Mouse (Mus musculus) forebrain, embryonic 14.5 days (tissue): Measurements from ENCODE around the gene Slc1a7. TPM values are rescaled to one million over a fixed set of nuclear protein-coding genes. Genes with fewer than 3 reads are reported as not detected.

ENCODE experiments used
- ATAC-seq: fragments of 200-750 bp; cut with Nextera tagmentation; 2 replicates; pipeline ENCODE4 v1.8.0; 2017; ENCODE audit warnings: mild to moderate bottlenecking, moderate library complexity
- DNase-seq: peaks from one replicate; pipeline ENCODE4 v3.0.0-alpha.2; 2015; ENCODE audit warnings: low spot score
- H3K27ac ChIP-seq: fragments of 300-500 bp; sonication (generic); 2 replicates; pipeline ENCODE4 v1.5.1; 2014; ENCODE audit warnings: low read depth, mild to moderate bottlenecking, control low read depth, low read length, moderate library complexity
- H3K27me3 ChIP-seq: fragments of 300-500 bp; sonication (generic); replicated peaks from 2 replicates; pipeline ENCODE4 v1.6.1; 2014; ENCODE audit warnings: low read length, control low read depth, mixed read lengths; ENCODE audit not compliant: control insufficient read depth, insufficient read depth
- H3K36me3 ChIP-seq: fragments of 300-500 bp; sonication (generic); 2 replicates; pipeline ENCODE4 v1.6.1; 2014; ENCODE audit warnings: low read length, control low read depth; ENCODE audit not compliant: control insufficient read depth, insufficient read depth
- H3K4me1 ChIP-seq: fragments of 300-500 bp; sonication (generic); 2 replicates; pipeline ENCODE4 v1.6.1; 2014; ENCODE audit warnings: antibody characterized with exemption, low read length, control low read depth; ENCODE audit not compliant: control insufficient read depth, insufficient read depth
- H3K4me2 ChIP-seq: fragments of 300-500 bp; sonication (generic); 2 replicates; pipeline ENCODE4 v1.6.1; 2014; ENCODE audit warnings: mild to moderate bottlenecking, control low read depth, low read length
- H3K4me3 ChIP-seq: fragments of 300-500 bp; sonication (generic); 2 replicates; pipeline ENCODE4 v1.5.1; 2014; ENCODE audit warnings: low read depth, low read length, control low read depth
- H3K9ac ChIP-seq: fragments of 300-500 bp; sonication (generic); 2 replicates; pipeline ENCODE4 v1.6.1; 2014; ENCODE audit warnings: mild to moderate bottlenecking, low read length, control low read depth, moderate library complexity
- H3K9me3 ChIP-seq: fragments of 300-500 bp; sonication (generic); replicated peaks from 2 replicates; pipeline ENCODE4 v1.6.1; 2016; ENCODE audit warnings: low read length, control low read depth, mixed read lengths; ENCODE audit not compliant: control insufficient read depth
- WGBS: fragments of 180-500 bp; shearing (Covaris S2); extraction: QIAGEN DNeasy Blood & Tissue Kit; methylation state at CpG from one replicate; pipeline ENCODE4 v1.1.7; 2014; 5-methylcytosine and 5-hydroxymethylcytosine counted together
- polyA plus RNA-seq: library from polyadenylated mRNA; unstranded; fragments of >200 nt; fragmentation: Nextera tagmentation; extraction: Ambion mirVana; gene quantifications from 2 replicates; pipeline ENCODE4 v1.2.1, GENCODE M21; 2014

Gene Slc1a7
- polyA plus RNA-seq, 1 experiment from 2014 or later = not detected

- Histone ChIP-seq H3K4me3 (no peak overlapping the region), H3K4me1 (no peaks in the 10 kb centered on the region), H3K9ac (no peak overlapping the region), H3K27ac (no peak overlapping the region), H3K27me3 (no peaks in the 10 kb centered on the region), H3K36me3 (no peaks in the 10 kb centered on the region), H3K9me3 (no peaks in the 10 kb centered on the region), H3K4me2 (no peak overlapping the region)
- ATAC-seq (no peak), DNase-seq (no peak)
- WGBS = 84% methylated on average over 8 of the region's 8 CpGs
Measured at GRCm38 (mm10) chr4:108008541-108008940, 40.4 kb downstream of the Slc1a7 start.

GRCm38 (mm10) chr4:108014466-108014865 is 46.3 kb downstream of the Slc1a7 start:
- 80% methylated on average over 2 of the region's 2 CpGs for WGBS
- no peak for DNase-seq
- Histone ChIP-seq H3K4me2 (no peak overlapping the region), H3K9me3 (no peaks in the 10 kb centered on the region), H3K4me1 (no peaks in the 10 kb centered on the region), H3K4me3 (no peak overlapping the region), H3K27me3 (no peaks in the 10 kb centered on the region), H3K27ac (no peak overlapping the region), H3K9ac (no peak overlapping the region), H3K36me3 (no peaks in the 10 kb centered on the region)
- ATAC-seq = no peak

- Histone ChIP-seq H3K4me1 (no peaks in the 10 kb centered on the region), H3K27ac (no peak overlapping the region), H3K4me3 (no peak overlapping the region), H3K4me2 (no peak overlapping the region), H3K9ac (no peak overlapping the region), H3K27me3 (no peaks in the 10 kb centered on the region), H3K9me3 (no peaks in the 10 kb centered on the region), H3K36me3 (no peaks in the 10 kb centered on the region)
- DNase-seq (no peak), ATAC-seq (no peak)
- 65% methylated on average over 14 of the region's 14 CpGs for WGBS
Measured at GRCm38 (mm10) chr4:108015067-108015765, 47.1 kb downstream of the Slc1a7 start.

- DNase-seq (no peak), ATAC-seq (no peak)
- no peaks in the 10 kb centered on the region for H3K4me1 ChIP-seq
- H3K27me3 ChIP-seq = no peaks in the 10 kb centered on the region
- no peak overlapping the region for H3K9ac ChIP-seq
- H3K9me3 ChIP-seq = no peaks in the 10 kb centered on the region
- WGBS = 85% methylated on average over 3 of the region's 3 CpGs
- no peak overlapping the region for H3K4me2 ChIP-seq
- H3K36me3 ChIP-seq = no peaks in the 10 kb centered on the region
- H3K27ac ChIP-seq = no peak overlapping the region
- H3K4me3 ChIP-seq = no peak overlapping the region
Measured at GRCm38 (mm10) chr4:108016321-108016720, 48.2 kb downstream of the Slc1a7 start.

- no peaks in the 10 kb centered on the region for H3K27me3 ChIP-seq
- H3K4me1 ChIP-seq = no peaks in the 10 kb centered on the region
- WGBS = 83% methylated on average over 7 of the region's 7 CpGs
- no peak overlapping the region for H3K4me2 ChIP-seq
- no peaks in the 10 kb centered on the region for H3K9me3 ChIP-seq
- H3K9ac ChIP-seq = no peak overlapping the region
- DNase-seq (no peak), ATAC-seq (no peak)
- no peaks in the 10 kb centered on the region for H3K36me3 ChIP-seq
- H3K4me3 ChIP-seq = no peak overlapping the region
- no peak overlapping the region for H3K27ac ChIP-seq
Measured at GRCm38 (mm10) chr4:108017839-108018238, 49.7 kb downstream of the Slc1a7 start.

GRCm38 (mm10) chr4:108018241-108018923 is 50.2 kb downstream of the Slc1a7 start:
- WGBS = 51% methylated on average over 10 of the region's 10 CpGs
- H3K27me3 ChIP-seq = no peaks in the 10 kb centered on the region
- no peaks in the 10 kb centered on the region for H3K36me3 ChIP-seq
- no peak overlapping the region for H3K27ac ChIP-seq
- ATAC-seq = no peak
- H3K9me3 ChIP-seq = no peaks in the 10 kb centered on the region
- H3K4me2 ChIP-seq = no peak overlapping the region
- no peak overlapping the region for H3K9ac ChIP-seq
- H3K4me1 ChIP-seq = no peaks in the 10 kb centered on the region
- no peak for DNase-seq
- no peak overlapping the region for H3K4me3 ChIP-seq

GRCm38 (mm10) chr4:108018961-108019921 is 51.1 kb downstream of the Slc1a7 start:
- Histone ChIP-seq H3K27ac (no peak overlapping the region), H3K9me3 (no peaks in the 10 kb centered on the region), H3K9ac (no peak overlapping the region), H3K4me1 (no peaks in the 10 kb centered on the region), H3K36me3 (no peaks in the 10 kb centered on the region), H3K4me2 (no peak overlapping the region), H3K4me3 (no peak overlapping the region), H3K27me3 (no peaks in the 10 kb centered on the region)
- DNase-seq (peak; percentile 25), ATAC-seq (peak; percentile 71; the same call in 1 of the 2 replicates)
- 43% methylated on average over 14 of the region's 14 CpGs for WGBS

GRCm38 (mm10) chr4:108020178-108020577 is 52.0 kb downstream of the Slc1a7 start:
- WGBS = 76% methylated on average over 6 of the region's 6 CpGs
- DNase-seq = no peak
- H3K27me3 ChIP-seq = no peaks in the 10 kb centered on the region
- H3K4me1 ChIP-seq = no peaks in the 10 kb centered on the region
- no peak overlapping the region for H3K4me3 ChIP-seq
- H3K9me3 ChIP-seq = no peaks in the 10 kb centered on the region
- H3K9ac ChIP-seq = no peak overlapping the region
- H3K27ac ChIP-seq = no peak overlapping the region
- H3K36me3 ChIP-seq = no peaks in the 10 kb centered on the region
- no peak overlapping the region for H3K4me2 ChIP-seq
- no peak for ATAC-seq
